Mouse (Mus musculus) c-Kit-negative CD71-positive TER-119-positive erythroid progenitor cells, embryonic 14.5 days (primary cell): ENCODE results near the gene Gm20852.
"Not testable (repeated sequence)": the region's sequence is repeated elsewhere in the genome, so short reads cannot be mapped to it uniquely, and the experiment has no call there.

ENCODE experiments used
- DNase-seq: peaks from one replicate; pipeline ENCODE4 v3.0.0-alpha.2; 2013; ENCODE audit warnings: low read depth, low spot score

Gm20852 gene

GRCm38 (mm10) chrY:66742023-66742422, at the start of gene Gm20852:
Gm20852 (minus strand) TSS chrY:66742123.
- not testable (repeated sequence) for DNase-seq
